Mouse (Mus musculus) cerebellum, adult 11-12 months (tissue): ENCODE measurements at regions not wholly inside any gene's neighbourhood (a gene's known extent, or its start where the extent isn't known, plus 50 kb on each side); places are given as distances from the start of the nearest gene placed in this dataset.
A peak's percentile ranks its signal among the peaks of the same experiment; 100 is the strongest.

Source experiments
- DNase-seq: peaks from one replicate; pipeline ENCODE4 v3.0.0; 2022

DNA sequence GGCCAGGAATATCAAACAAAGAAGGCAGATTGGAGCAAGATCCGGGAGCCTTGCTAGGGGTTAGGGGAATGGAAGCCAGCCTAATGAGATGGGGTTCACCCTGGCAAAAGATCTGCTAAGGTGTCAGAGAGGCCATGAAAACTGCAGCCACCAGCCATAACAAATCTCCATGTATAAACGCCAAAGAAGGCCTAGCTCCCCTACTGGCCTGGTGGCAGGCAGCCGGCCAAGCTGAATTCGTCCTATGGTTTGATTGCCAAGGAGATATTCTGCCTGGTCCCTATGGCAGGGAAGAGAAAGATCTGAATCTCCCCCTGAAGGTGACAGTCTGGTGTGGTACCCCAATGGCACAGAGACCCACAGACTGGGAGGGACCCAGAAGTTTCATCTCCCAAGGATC, 104.8 kb upstream of the E030018B13Rik start:
- DNase-seq: peak; percentile 75

DNA sequence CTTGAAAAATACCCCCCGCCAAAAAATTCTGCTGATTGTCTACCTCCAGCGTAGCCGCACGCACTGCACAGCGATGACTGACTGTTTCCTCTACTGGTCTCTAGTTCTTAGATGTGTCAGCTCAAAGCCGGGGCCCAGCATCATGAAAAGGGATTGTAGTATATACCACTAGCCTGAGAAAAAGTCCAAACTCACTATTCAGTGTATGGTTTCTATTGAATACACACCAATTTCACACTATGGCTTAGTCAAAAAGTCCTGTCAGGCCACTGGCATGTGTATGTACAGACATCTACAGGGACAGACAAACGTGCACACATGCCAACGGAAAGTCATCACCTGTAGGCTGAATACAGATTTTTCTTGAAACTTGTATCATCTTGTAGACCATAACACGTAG, 101.1 kb upstream of the E030018B13Rik start:
- no peak for DNase-seq

DNA sequence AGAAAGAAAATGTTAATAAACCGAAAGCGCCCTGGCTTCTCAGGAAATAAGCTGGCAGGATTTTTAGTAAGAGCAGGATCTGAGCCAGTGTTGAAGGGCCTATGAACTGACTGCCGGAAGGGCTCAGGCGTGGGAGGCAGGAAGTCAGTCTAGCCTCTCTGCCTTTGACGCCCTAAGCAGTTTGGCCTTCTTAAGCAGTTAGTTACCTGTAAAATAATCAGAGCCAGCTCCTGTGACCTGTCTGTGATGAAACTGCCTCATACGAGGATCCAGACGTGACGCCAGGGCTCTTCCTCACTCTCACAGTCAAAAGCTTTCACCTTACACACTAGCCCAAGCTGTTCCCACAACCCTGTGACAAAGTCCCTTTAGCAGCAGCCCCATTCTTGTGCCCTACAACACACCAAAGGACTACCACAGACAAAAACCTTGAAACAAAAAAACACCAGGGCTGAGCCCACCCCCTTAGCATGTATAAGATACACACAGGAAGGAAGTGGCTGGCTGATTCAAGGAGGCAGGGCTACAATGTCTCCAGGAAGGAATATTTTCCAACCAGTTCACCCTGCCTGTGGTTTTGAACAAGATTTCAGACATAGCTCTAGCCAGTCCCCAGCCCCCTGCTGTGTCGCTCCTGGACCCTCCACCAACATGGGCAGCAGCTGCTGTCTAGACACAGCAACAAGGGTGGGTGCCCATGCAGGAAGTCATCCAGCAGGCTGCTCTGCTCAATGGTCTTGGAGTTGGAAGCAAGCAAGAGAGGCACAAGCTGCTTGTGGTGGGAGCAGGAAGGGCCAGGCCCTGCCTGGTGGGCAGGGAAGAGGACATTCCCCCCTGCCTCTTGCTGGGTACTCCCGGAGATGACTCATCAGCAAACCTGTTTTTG, 100.4 kb upstream of the E030018B13Rik start:
- no peak for DNase-seq

DNA sequence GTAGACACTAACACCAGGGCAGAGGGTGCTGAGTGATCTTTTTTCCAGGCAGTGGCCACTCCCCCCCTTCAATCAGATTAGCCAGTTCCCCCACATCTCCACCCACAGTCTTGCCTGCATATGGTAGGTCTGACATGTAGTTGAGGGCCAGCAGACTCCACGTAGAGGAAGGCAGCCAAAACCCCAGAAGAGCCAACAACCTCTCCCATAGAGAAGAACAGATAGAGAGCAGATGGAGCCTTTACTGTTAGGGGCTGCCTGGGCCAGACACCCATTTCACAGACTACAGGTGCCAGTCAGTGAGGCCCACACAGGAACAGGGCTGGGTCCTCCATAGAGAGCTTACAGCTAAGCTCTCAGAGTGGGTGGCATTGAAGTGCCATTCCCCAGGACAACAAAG, 99.2 kb upstream of the E030018B13Rik start:
- DNase-seq: no peak

DNA sequence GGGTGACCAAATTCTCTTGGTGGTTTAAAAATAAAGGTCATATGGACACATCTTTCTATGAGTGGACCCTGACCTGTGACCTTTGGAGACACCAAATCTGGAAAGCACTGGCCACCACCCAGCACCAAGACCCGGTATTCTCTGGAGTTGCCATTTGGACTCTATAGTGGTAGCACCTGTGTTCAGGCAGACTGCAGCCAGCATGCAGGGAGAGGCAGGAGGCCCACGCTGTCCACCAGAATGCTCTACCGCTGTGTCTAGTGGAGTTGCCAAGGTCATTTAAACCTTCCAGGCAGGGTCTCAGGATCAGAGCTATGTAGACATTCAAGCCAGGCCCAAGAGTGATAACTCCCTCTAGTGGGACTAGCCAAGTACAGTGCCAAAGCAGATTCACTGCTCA, 98.6 kb upstream of the E030018B13Rik start:
- DNase-seq: peak; percentile 54

DNA sequence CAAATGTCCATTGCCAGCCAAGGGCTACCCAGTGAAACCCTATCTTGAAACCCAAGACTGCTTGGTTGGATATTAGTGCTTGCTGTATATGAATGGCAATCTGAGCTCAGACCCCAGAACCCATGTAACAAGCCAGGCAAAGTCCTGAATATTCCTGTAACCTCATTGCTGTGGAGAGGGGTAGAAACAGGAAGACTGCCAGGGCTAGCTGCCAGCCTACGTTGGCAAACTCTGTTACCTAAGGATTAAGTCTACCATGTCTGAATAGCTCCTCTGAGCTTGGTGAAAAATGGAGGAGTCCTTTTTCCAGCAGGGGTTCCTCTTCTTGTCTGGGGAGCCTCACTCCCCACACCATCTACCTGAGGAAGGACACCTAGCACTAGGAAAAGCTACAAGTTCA, 96.4 kb upstream of the E030018B13Rik start:
- no peak for DNase-seq

DNA sequence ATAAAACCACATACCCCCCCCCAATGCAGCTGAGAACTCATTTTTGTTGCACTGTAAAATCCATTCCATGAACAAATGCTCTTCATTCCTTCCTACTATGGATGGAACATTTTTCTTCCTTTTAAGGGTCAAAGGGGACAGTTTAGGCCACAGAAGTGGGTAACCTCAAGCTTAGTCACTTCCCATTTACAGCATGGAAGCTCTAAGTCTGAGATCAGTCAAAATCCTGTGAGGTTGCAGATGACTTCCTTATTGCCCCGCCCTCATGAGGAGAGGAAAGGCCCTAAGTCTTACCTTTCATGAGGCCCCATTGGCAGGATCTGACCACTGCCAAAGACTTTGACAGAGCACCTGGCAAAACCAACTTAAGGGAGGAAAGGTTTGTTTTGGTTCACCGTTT, 94.7 kb upstream of the E030018B13Rik start:
- DNase-seq: no peak

DNA sequence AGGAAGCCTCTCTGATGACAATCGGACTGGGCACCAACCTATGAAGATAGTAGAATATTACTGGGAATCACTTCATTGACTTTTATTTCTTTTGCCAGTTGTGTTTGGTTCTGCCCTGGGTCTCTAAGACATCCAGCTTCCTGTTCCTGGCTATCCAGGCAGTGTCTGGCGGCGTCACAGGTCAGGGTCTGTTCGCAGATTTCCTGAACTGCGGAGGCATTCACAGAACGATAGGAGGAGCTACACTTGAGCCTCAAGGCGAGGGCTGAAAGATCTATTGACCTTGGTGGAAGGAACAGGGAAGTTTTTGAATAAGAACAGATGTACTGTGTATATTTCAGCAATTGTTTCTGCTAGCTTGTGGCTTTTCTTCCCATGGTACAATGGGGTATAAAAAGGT, 92.6 kb upstream of the E030018B13Rik start:
- no peak for DNase-seq

DNA sequence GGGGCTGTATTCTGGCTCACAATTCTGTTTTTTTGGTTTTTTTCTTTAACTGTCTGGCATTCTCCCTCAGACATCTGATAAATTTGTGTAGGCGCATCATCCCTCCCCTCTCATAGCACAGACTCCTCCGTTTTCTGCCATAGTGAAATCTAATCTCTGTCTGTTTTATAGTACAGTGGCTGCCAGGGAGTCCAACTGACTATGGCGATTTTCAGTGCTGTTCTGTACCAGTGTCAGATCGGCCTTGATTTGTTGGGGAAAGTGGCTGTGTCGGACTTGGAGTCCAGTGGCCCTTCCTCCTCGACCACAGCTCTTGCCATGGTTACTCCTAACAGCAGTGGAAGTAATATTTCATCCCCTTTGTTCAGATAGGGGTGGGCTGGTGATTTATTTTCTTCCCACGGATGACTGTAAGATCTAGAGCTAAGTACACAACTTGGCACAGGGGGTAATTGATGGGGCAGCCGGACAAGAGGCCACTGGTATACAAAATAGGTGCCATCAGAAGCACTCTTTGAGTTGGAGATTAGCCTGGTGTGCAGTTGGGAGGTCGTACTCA, 87.2 kb upstream of the E030018B13Rik start:
- no peak for DNase-seq

DNA sequence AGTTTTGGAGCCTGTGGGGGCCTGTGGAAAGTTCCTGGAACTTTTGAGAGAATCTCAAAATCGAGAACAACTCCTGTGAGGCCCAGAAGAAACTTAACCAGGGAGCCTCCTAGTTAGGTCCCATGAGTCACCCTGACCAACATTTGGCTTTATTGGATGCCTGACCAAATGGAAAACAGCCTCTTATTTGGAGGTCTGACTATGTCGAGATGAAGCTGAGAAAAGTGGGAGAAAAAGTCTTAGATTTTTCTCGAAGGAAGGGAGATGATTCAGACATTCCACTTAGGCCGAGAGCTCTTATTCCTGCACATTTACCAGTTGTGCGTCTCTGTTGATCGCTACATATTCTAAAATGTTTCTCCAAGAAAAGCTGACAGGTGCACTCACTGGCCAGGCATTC, 83.0 kb upstream of the E030018B13Rik start:
- DNase-seq: no peak

DNA sequence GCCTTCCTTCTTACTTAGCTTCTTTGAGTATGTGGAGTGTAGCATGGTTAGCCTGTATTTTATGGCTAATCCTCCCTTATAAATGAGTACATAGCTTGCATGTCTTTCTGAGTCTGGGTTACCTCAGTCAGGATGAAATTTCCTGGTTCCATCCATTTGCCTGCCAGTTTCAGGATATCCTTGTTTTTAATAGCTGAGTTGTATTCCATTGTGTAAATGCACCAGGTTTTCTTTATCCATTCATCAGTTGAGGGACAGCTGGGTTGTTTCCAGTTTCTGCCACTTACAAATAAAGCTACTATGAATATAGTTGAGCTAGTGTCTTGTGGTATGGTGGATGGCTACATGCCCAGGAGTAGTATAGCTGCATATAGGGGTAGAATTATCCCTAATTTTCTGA, 80.7 kb upstream of the E030018B13Rik start:
- DNase-seq: no peak
